In genomic region chr19:47121054-47121453, GRCm38 (mm10) we compare ENCODE assay signal across 9 mouse cellular contexts. TPM values are rescaled to one million over a fixed set of nuclear protein-coding genes. Genes with fewer than 3 reads are reported as not detected.
DNase-seq lines count a peak whose midpoint lies in the region; ATAC-seq and TF ChIP-seq lines count a peak whose summit lies in the region.
"Had no signal": no experiment of that assay in that cellular context is flagged by ENCODE, and none has a peak within 500 bp of the region (broad histone marks: within the 10 kb centered on the region; RNA-seq: fewer than 3 reads in every experiment).

No protein-coding gene starts in this region.

- peak; percentile 53 for ATAC-seq in forebrain, postnatal 0 days
- no peak for ATAC-seq in forebrain, embryonic 15.5 days (replicated peaks)
- ATAC-seq in midbrain, embryonic 14.5 days (ENCODE audit: low FRiP score, low TSS enrichment), result no peak
- ATAC-seq in midbrain, embryonic 15.5 days (replicated peaks), result no peak
- ATAC-seq in activated CD4-positive, CD25-positive, alpha-beta regulatory T cell, adult 4 months, result no peak

- H3K4me1 ChIP-seq in forebrain, postnatal 0 days (ENCODE audit: insufficient read depth), result no peaks in the 10 kb centered on the region
- no peaks in the 10 kb centered on the region for H3K4me1 ChIP-seq in forebrain, embryonic 15.5 days
- no peaks in the 10 kb centered on the region for H3K4me1 ChIP-seq in midbrain, embryonic 14.5 days (ENCODE audit: control insufficient read depth, insufficient read depth, low read length)
- no peaks in the 10 kb centered on the region for H3K4me1 ChIP-seq in midbrain, embryonic 15.5 days
- H3K4me1 ChIP-seq: hindbrain, embryonic 15.5 days had no signal

- H3K4me3 ChIP-seq in forebrain, postnatal 0 days (ENCODE audit: low read depth, low read length), result no peak overlapping the region
- no peak overlapping the region for H3K4me3 ChIP-seq in forebrain, embryonic 15.5 days
- H3K4me3 ChIP-seq in midbrain, embryonic 14.5 days (replicated peaks; ENCODE audit: low read depth, low read length), result no peak overlapping the region
- no peak overlapping the region for H3K4me3 ChIP-seq in midbrain, embryonic 15.5 days
- H3K4me3 ChIP-seq: hindbrain, embryonic 15.5 days had no signal

- H3K36me3 ChIP-seq in forebrain, postnatal 0 days (ENCODE audit: insufficient read depth), result peaks cover 55% of the 10 kb centered on the region
- peaks cover 55% of the 10 kb centered on the region for H3K36me3 ChIP-seq in forebrain, embryonic 15.5 days
- H3K36me3 ChIP-seq in midbrain, embryonic 14.5 days (ENCODE audit: control insufficient read depth, insufficient read depth, low read length), result peaks cover 77% of the 10 kb centered on the region
- peaks cover 34% of the 10 kb centered on the region for H3K36me3 ChIP-seq in midbrain, embryonic 15.5 days (replicated peaks)

- H3K27ac ChIP-seq in forebrain, postnatal 0 days (ENCODE audit: low read depth, low read length), result no peak overlapping the region
- H3K27ac ChIP-seq in forebrain, embryonic 15.5 days (replicated peaks), result no peak overlapping the region
- H3K27ac ChIP-seq in midbrain, embryonic 14.5 days (replicated peaks; ENCODE audit: low read depth, low read length), result no peak overlapping the region
- no peak overlapping the region for H3K27ac ChIP-seq in midbrain, embryonic 15.5 days
- H3K27ac ChIP-seq: hindbrain, embryonic 15.5 days had no signal

- H3K9me3 ChIP-seq in forebrain, postnatal 0 days (ENCODE audit: low read length), result no peaks in the 10 kb centered on the region
- no peaks in the 10 kb centered on the region for H3K9me3 ChIP-seq in forebrain, embryonic 15.5 days
- H3K9me3 ChIP-seq in midbrain, embryonic 14.5 days (ENCODE audit: control insufficient read depth, low read length), result no peaks in the 10 kb centered on the region
- H3K9me3 ChIP-seq in midbrain, embryonic 15.5 days, result no peaks in the 10 kb centered on the region
- H3K9me3 ChIP-seq: hindbrain, embryonic 15.5 days had no signal

- TF ChIP-seq CTCF in forebrain, postnatal 0 days (IDR thresholded peaks at IDR 0.05; ENCODE audit: low read depth), result peak; percentile 89

- peak; percentile 62 for DNase-seq in forebrain, postnatal 0 days
- DNase-seq in midbrain, embryonic 14.5 days, result peak; percentile 75
- DNase-seq in embryo, embryonic 11 days, result peak; percentile 62
- DNase-seq in retina, postnatal 1 day, result peak; percentile 71
- no peak for DNase-seq in gastrocnemius, postnatal 10 days

- 37% methylated on average over 4 of the region's 4 CpGs for WGBS in forebrain, postnatal 0 days
- 49% methylated on average over 4 of the region's 4 CpGs for WGBS in forebrain, embryonic 15.5 days
- 49% methylated on average over 4 of the region's 4 CpGs for WGBS in midbrain, embryonic 14.5 days
- WGBS in midbrain, embryonic 15.5 days, result 42% methylated on average over 4 of the region's 4 CpGs

- H3K27me3 ChIP-seq in forebrain, postnatal 0 days (ENCODE audit: insufficient read depth, low read length), result no peaks in the 10 kb centered on the region
- no peaks in the 10 kb centered on the region for H3K27me3 ChIP-seq in forebrain, embryonic 15.5 days
- no peaks in the 10 kb centered on the region for H3K27me3 ChIP-seq in midbrain, embryonic 14.5 days (ENCODE audit: control insufficient read depth, insufficient read depth, low read length)
- H3K27me3 ChIP-seq in midbrain, embryonic 15.5 days (replicated peaks), result no peaks in the 10 kb centered on the region
- H3K27me3 ChIP-seq: hindbrain, embryonic 15.5 days had no signal

- H3K9ac ChIP-seq in forebrain, postnatal 0 days, result no peak overlapping the region
- no peak overlapping the region for H3K9ac ChIP-seq in forebrain, embryonic 15.5 days (replicated peaks)
- H3K9ac ChIP-seq in midbrain, embryonic 14.5 days (replicated peaks; ENCODE audit: low read length), result no peak overlapping the region
- H3K9ac ChIP-seq in midbrain, embryonic 15.5 days, result no peak overlapping the region
- H3K9ac ChIP-seq: hindbrain, embryonic 15.5 days had no signal

- no peak overlapping the region for H3K4me2 ChIP-seq in forebrain, postnatal 0 days (ENCODE audit: low read depth)
- H3K4me2 ChIP-seq in forebrain, embryonic 15.5 days (replicated peaks), result no peak overlapping the region
- H3K4me2 ChIP-seq in midbrain, embryonic 14.5 days (ENCODE audit: low read length), result no peak overlapping the region
- no peak overlapping the region for H3K4me2 ChIP-seq in midbrain, embryonic 15.5 days
- H3K4me2 ChIP-seq: hindbrain, embryonic 15.5 days had no signal

RNA-seq across cellular contexts. Expression of gene Calhm2, which starts 17.0 kb away (rescaled TPM):
- total RNA-seq in forebrain, postnatal 0 days (2014; rRNA removed), result 1.1 and 2.9 TPM in 2 replicates
- polyA plus RNA-seq in forebrain, postnatal 0 days (2015; fragmentation: Nextera tagmentation; extraction: Ambion mirVana), result 0.62 and 0.80 TPM in 2 replicates
- polyA plus RNA-seq in forebrain, embryonic 15.5 days (2015; fragmentation: Nextera tagmentation; extraction: Ambion mirVana), result 1.0 and 1.2 TPM in 2 replicates
- polyA plus RNA-seq in midbrain, embryonic 14.5 days (2014; fragmentation: Nextera tagmentation; extraction: Ambion mirVana), result 0.45 and 0.49 TPM in 2 replicates
- 1.1 and 1.5 TPM in 2 replicates for polyA plus RNA-seq in midbrain, embryonic 15.5 days (2015; fragmentation: Nextera tagmentation; extraction: Ambion mirVana)
- 1 to 10 TPM; 3.1 to 4.1 TPM for total RNA-seq in gastrocnemius, postnatal 10 days (2021)
- 10 to 100 TPM in 1 of 2 experiments, 1 to 10 TPM in 1; 7.6 to 14.4 TPM for polyA plus RNA-seq in activated CD4-positive, CD25-positive, alpha-beta regulatory T cell, adult 4 months (2017; shearing (Covaris generic))

RNA-seq across cellular contexts. Expression of gene Calhm1, which starts 23.0 kb away (rescaled TPM):
- not detected in 2 replicates for total RNA-seq in forebrain, postnatal 0 days (2014; rRNA removed)
- not detected in 2 replicates for polyA plus RNA-seq in forebrain, postnatal 0 days (2015; fragmentation: Nextera tagmentation; extraction: Ambion mirVana)
- polyA plus RNA-seq in forebrain, embryonic 15.5 days (2015; fragmentation: Nextera tagmentation; extraction: Ambion mirVana), result not detected in 2 replicates
- not detected in 2 replicates for polyA plus RNA-seq in midbrain, embryonic 14.5 days (2014; fragmentation: Nextera tagmentation; extraction: Ambion mirVana)
- not detected in 2 replicates for polyA plus RNA-seq in midbrain, embryonic 15.5 days (2015; fragmentation: Nextera tagmentation; extraction: Ambion mirVana)
- total RNA-seq in gastrocnemius, postnatal 10 days (2021), result not detected
- polyA plus RNA-seq in activated CD4-positive, CD25-positive, alpha-beta regulatory T cell, adult 4 months (2017; shearing (Covaris generic)), result not detected
- polyA plus RNA-seq: hindbrain, embryonic 15.5 days had no signal

RNA-seq across cellular contexts. Expression of gene Pdcd11, which starts 30.5 kb away (rescaled TPM):
- total RNA-seq in forebrain, postnatal 0 days (2014; rRNA removed), result 12.5 and 17.2 TPM in 2 replicates
- 3.1 and 3.8 TPM in 2 replicates for polyA plus RNA-seq in forebrain, postnatal 0 days (2015; fragmentation: Nextera tagmentation; extraction: Ambion mirVana)
- 7.3 and 8.6 TPM in 2 replicates for polyA plus RNA-seq in forebrain, embryonic 15.5 days (2015; fragmentation: Nextera tagmentation; extraction: Ambion mirVana)
- polyA plus RNA-seq in midbrain, embryonic 14.5 days (2014; fragmentation: Nextera tagmentation; extraction: Ambion mirVana), result 7.2 and 7.3 TPM in 2 replicates
- 6.6 and 6.8 TPM in 2 replicates for polyA plus RNA-seq in midbrain, embryonic 15.5 days (2015; fragmentation: Nextera tagmentation; extraction: Ambion mirVana)
- 10 to 100 TPM in 1 of 2 experiments, 1 to 10 TPM in 1; 8.4 to 11.8 TPM for total RNA-seq in gastrocnemius, postnatal 10 days (2021)
- polyA plus RNA-seq in activated CD4-positive, CD25-positive, alpha-beta regulatory T cell, adult 4 months (2017; shearing (Covaris generic)), result 1 to 10 TPM; 6.5 to 7.7 TPM

RNA-seq across cellular contexts. Expression of gene Usmg5, which starts 30.6 kb away (rescaled TPM):
- total RNA-seq in forebrain, postnatal 0 days (2014; rRNA removed), result 734 and 873 TPM in 2 replicates
- 1,990 and 2,687 TPM in 2 replicates for polyA plus RNA-seq in forebrain, postnatal 0 days (2015; fragmentation: Nextera tagmentation; extraction: Ambion mirVana)
- 1,420 and 1,492 TPM in 2 replicates for polyA plus RNA-seq in forebrain, embryonic 15.5 days (2015; fragmentation: Nextera tagmentation; extraction: Ambion mirVana)
- 1,314 and 1,712 TPM in 2 replicates for polyA plus RNA-seq in midbrain, embryonic 14.5 days (2014; fragmentation: Nextera tagmentation; extraction: Ambion mirVana)
- polyA plus RNA-seq in midbrain, embryonic 15.5 days (2015; fragmentation: Nextera tagmentation; extraction: Ambion mirVana), result 1,240 and 1,355 TPM in 2 replicates
- total RNA-seq in gastrocnemius, postnatal 10 days (2021), result 1,000 to 10,000 TPM; 1,048 to 1,221 TPM
- 100 to 1,000 TPM; 278 to 349 TPM for polyA plus RNA-seq in activated CD4-positive, CD25-positive, alpha-beta regulatory T cell, adult 4 months (2017; shearing (Covaris generic))

RNA-seq across cellular contexts. Expression of gene Calhm3, which starts 36.5 kb away (rescaled TPM):
- not detected in 2 replicates for total RNA-seq in forebrain, postnatal 0 days (2014; rRNA removed)
- 0.19 TPM in 1 of 2 replicates, not detected in the other for polyA plus RNA-seq in forebrain, postnatal 0 days (2015; fragmentation: Nextera tagmentation; extraction: Ambion mirVana)
- not detected in 2 replicates for polyA plus RNA-seq in forebrain, embryonic 15.5 days (2015; fragmentation: Nextera tagmentation; extraction: Ambion mirVana)
- polyA plus RNA-seq in midbrain, embryonic 14.5 days (2014; fragmentation: Nextera tagmentation; extraction: Ambion mirVana), result not detected in 2 replicates
- not detected in 2 replicates for polyA plus RNA-seq in midbrain, embryonic 15.5 days (2015; fragmentation: Nextera tagmentation; extraction: Ambion mirVana)
- not detected for total RNA-seq in gastrocnemius, postnatal 10 days (2021)
- polyA plus RNA-seq in activated CD4-positive, CD25-positive, alpha-beta regulatory T cell, adult 4 months (2017; shearing (Covaris generic)), result not detected
- polyA plus RNA-seq: hindbrain, embryonic 15.5 days had no signal
